Mouse (Mus musculus): Measurements from ENCODE around the gene Scnn1a. TPM values are rescaled to one million over a fixed set of nuclear protein-coding genes. Genes with fewer than 3 reads are reported as not detected.

Scnn1a gene
- total and polyA plus RNA-seq, 2 experiments from 2014 or later = 0.67 to 1.5 TPM

- Histone ChIP-seq H3K9ac (no peak overlapping the region), H3K27ac (ENCODE audit: low read depth, low read length) (no peak overlapping the region), H3K4me3 (ENCODE audit: low read depth, low read length) (no peak overlapping the region), H3K9me3 (ENCODE audit: low read length) (no peaks in the 10 kb centered on the region), H3K36me3 (ENCODE audit: insufficient read depth) (no peaks in the 10 kb centered on the region), H3K4me2 (ENCODE audit: low read depth) (no peak overlapping the region), H3K27me3 (ENCODE audit: insufficient read depth, low read length) (peaks cover 15% of the 10 kb centered on the region), H3K4me1 (ENCODE audit: insufficient read depth) (no peaks in the 10 kb centered on the region; the same call in 1 of the 2 replicates)
- peak; percentile 26; the same call in 1 of the 2 replicates for ATAC-seq
- 53% methylated on average over 4 of the region's 4 CpGs for WGBS
- TF ChIP-seq CTCF (IDR thresholded peaks at IDR 0.05; ENCODE audit: low read depth) = no peak
- DNase-seq = no peak
These were observed 47.4 kb downstream of the Scnn1a start for GRCm38 (mm10) chr6:125367758-125368371.

GRCm38 (mm10) chr6:125377042-125377441 lies 56.6 kb downstream of the Scnn1a start:
- Histone ChIP-seq H3K9me3 (ENCODE audit: low read length) (no peaks in the 10 kb centered on the region), H3K4me3 (ENCODE audit: low read depth, low read length) (no peak overlapping the region), H3K9ac (no peak overlapping the region), H3K36me3 (ENCODE audit: insufficient read depth) (no peaks in the 10 kb centered on the region), H3K27me3 (ENCODE audit: insufficient read depth, low read length) (peaks cover 31% of the 10 kb centered on the region), H3K27ac (ENCODE audit: low read depth, low read length) (no peak overlapping the region), H3K4me1 (ENCODE audit: insufficient read depth) (0 out of 2 replicates have a peak, but pooled peaks cover 5% of the 10 kb centered on the region), H3K4me2 (ENCODE audit: low read depth) (no peak overlapping the region)
- TF ChIP-seq CTCF (IDR thresholded peaks at IDR 0.05; ENCODE audit: low read depth) = no peak
- 53% methylated on average over 6 of the region's 6 CpGs for WGBS
- no peak for DNase-seq
- ATAC-seq = no peak

GRCm38 (mm10) chr6:125377582-125378451 lies 57.4 kb downstream of the Scnn1a start:
- ATAC-seq (no peak), DNase-seq (no peak)
- WGBS = 40% methylated on average over 16 of the region's 16 CpGs
- Histone ChIP-seq H3K27ac (ENCODE audit: low read depth, low read length) (no peak overlapping the region), H3K27me3 (ENCODE audit: insufficient read depth, low read length) (peaks cover 31% of the 10 kb centered on the region), H3K4me2 (ENCODE audit: low read depth) (no peak overlapping the region), H3K36me3 (ENCODE audit: insufficient read depth) (no peaks in the 10 kb centered on the region), H3K9ac (no peak overlapping the region), H3K4me1 (ENCODE audit: insufficient read depth) (0 out of 2 replicates have a peak, but pooled peaks cover 5% of the 10 kb centered on the region), H3K9me3 (ENCODE audit: low read length) (no peaks in the 10 kb centered on the region), H3K4me3 (ENCODE audit: low read depth, low read length) (no peak overlapping the region)
- no peak for TF ChIP-seq CTCF (IDR thresholded peaks at IDR 0.05; ENCODE audit: low read depth)

GRCm38 (mm10) chr6:125378621-125379020 lies 58.2 kb downstream of the Scnn1a start:
- no peaks in the 10 kb centered on the region for H3K9me3 ChIP-seq (ENCODE audit: low read length)
- peaks cover 31% of the 10 kb centered on the region for H3K27me3 ChIP-seq (ENCODE audit: insufficient read depth, low read length)
- 27% methylated on average over 6 of the region's 6 CpGs for WGBS
- no peaks in the 10 kb centered on the region for H3K36me3 ChIP-seq (ENCODE audit: insufficient read depth)
- no peak overlapping the region for H3K4me2 ChIP-seq (ENCODE audit: low read depth)
- no peak overlapping the region for H3K4me3 ChIP-seq (ENCODE audit: low read depth, low read length)
- H3K4me1 ChIP-seq (ENCODE audit: insufficient read depth) = 0 out of 2 replicates have a peak, but pooled peaks cover 5% of the 10 kb centered on the region
- no peak overlapping the region for H3K27ac ChIP-seq (ENCODE audit: low read depth, low read length)
- no peak for TF ChIP-seq CTCF (IDR thresholded peaks at IDR 0.05; ENCODE audit: low read depth)
- ATAC-seq = no peak
- DNase-seq = no peak
- no peak overlapping the region for H3K9ac ChIP-seq

GRCm38 (mm10) chr6:125379781-125380180 lies 59.3 kb downstream of the Scnn1a start:
- H3K9ac ChIP-seq = no peak overlapping the region
- H3K36me3 ChIP-seq (ENCODE audit: insufficient read depth) = no peaks in the 10 kb centered on the region
- no peak overlapping the region for H3K27ac ChIP-seq (ENCODE audit: low read depth, low read length)
- DNase-seq (no peak), ATAC-seq (no peak)
- H3K4me3 ChIP-seq (ENCODE audit: low read depth, low read length) = no peak overlapping the region
- H3K27me3 ChIP-seq (ENCODE audit: insufficient read depth, low read length) = peaks cover 31% of the 10 kb centered on the region
- 0 out of 2 replicates have a peak, but pooled peaks cover 5% of the 10 kb centered on the region for H3K4me1 ChIP-seq (ENCODE audit: insufficient read depth)
- H3K4me2 ChIP-seq (ENCODE audit: low read depth) = peak overlapping the region; percentile 42
- no peak for TF ChIP-seq CTCF (IDR thresholded peaks at IDR 0.05; ENCODE audit: low read depth)
- WGBS = 2% methylated on average over 9 of the region's 9 CpGs
- no peaks in the 10 kb centered on the region for H3K9me3 ChIP-seq (ENCODE audit: low read length)

GRCm38 (mm10) chr6:125380372-125381360 lies 60.2 kb downstream of the Scnn1a start, which contains the start of gene Plekhg6:
Plekhg6 (minus strand) TSS chr6:125380793.
- H3K9me3 ChIP-seq (ENCODE audit: low read length) = no peaks in the 10 kb centered on the region
- ATAC-seq = no peak
- H3K27me3 ChIP-seq (ENCODE audit: insufficient read depth, low read length) = peaks cover 31% of the 10 kb centered on the region
- no peaks in the 10 kb centered on the region for H3K36me3 ChIP-seq (ENCODE audit: insufficient read depth)
- WGBS = 12% methylated on average over 39 of the region's 40 CpGs
- TF ChIP-seq CTCF (IDR thresholded peaks at IDR 0.05; ENCODE audit: low read depth) = no peak
- H3K4me2 ChIP-seq (ENCODE audit: low read depth) = peak within 1 kb of the TSS; percentile 42
- no peak for DNase-seq
- H3K27ac ChIP-seq (ENCODE audit: low read depth, low read length) = no peak within 1 kb of the TSS
- H3K4me1 ChIP-seq (ENCODE audit: insufficient read depth) = 0 out of 2 replicates have a peak, but pooled peaks cover 5% of the 10 kb centered on the region
- H3K9ac ChIP-seq = no peak within 1 kb of the TSS
- peak within 1 kb of the TSS; percentile 12; the same call in 1 of the 2 replicates for H3K4me3 ChIP-seq (ENCODE audit: low read depth, low read length)
